Mouse (Mus musculus): ENCODE measurements around the gene Gtpbp8. TPM values are rescaled to one million over a fixed set of nuclear protein-coding genes. Genes with fewer than 3 reads are reported as not detected.

The Gtpbp8 gene
- total RNA-seq, 2 experiments from 2014 or later: 25.5 to 29.1 TPM

DNA sequence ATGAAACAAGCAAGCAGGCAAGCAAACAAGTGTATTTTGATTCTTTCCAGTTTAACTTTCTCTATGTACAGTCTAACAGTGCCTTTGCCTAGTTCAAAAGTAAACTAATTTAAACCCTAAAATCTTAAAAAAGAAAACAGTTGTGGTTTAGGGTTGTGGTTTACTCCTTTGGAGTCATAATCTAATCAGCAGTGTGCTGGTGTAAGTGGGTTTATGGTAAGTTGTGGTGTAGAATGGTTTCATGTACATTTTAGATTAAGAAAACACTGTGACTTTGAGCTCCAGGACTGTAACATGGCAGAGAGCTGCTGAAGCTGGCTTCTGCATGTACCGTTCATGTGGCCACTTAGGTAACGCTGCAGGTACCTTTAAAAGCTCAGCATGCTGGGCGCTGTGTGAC lies 18.6 kb downstream of the Gtpbp8 start:
- no peak for DNase-seq (ENCODE audit: low spot score in 2 of 2)

DNA sequence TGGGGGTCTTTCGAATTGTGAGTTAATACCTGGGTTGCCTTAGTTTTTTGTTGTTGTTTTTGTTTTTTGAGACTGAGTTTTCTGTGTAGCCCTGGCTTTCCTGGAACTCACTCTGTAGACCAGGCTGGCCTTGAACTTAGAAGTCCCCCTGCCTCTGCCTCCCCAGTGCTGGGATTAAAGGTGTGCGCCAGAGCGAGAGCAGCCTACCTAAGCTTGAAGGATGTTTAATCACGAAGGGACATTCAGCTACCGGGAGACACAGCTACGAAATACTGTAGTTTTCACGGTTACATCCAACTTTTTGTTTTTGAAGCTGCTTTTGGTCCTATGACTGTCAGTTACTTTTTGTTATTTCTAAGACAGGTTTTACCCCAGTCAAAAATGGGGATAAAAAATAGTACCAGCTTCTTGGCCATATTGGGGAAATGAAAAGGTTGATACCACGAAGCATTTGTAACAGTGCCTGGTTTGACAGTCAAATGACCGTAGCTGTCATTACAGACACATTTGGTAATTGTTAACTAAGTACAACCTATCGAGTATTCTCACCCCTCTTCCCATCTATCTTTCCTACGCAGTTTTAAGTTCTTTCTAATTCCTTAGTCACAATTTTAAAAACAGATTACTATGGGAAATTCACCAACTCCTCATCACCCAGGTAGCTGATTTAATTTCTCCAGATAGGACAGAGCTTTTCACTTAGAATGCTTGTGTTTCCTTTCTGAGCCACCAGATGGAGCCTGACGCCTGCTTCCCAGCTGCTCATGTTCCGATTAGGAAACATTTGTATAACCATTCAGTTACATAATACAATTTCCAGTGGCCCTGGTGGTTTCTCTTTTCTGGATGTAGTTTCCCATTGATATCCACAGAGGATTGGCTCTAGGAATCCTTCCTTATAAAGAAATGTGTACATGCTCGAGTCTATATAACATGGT lies 20.6 kb downstream of the Gtpbp8 start:
- DNase-seq (ENCODE audit: low spot score in 2 of 2): peak; percentile 76 to 82

DNA sequence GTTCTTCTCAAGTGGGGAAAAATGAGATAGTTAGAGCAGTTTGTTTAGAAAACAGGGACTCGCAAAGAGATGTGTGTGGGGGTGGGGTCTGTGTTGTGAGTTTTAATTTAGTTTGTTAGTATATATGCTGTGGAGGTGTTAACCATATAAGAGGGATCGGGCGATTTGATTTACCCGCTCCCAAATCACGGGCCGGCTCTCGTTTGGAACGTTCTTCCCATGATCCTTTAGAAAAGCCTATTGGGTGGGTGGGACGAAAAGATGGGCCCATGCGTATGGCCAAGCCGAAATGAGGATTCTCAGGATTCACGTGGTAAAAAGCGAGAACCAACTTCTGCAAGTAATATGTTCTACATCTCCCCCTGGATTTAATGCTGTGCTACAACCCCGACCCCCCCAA lies 21.3 kb downstream of the Gtpbp8 start:
- peak in 1 of 2 experiments; percentile 47 for DNase-seq (ENCODE audit: low spot score in 2 of 2)

DNA sequence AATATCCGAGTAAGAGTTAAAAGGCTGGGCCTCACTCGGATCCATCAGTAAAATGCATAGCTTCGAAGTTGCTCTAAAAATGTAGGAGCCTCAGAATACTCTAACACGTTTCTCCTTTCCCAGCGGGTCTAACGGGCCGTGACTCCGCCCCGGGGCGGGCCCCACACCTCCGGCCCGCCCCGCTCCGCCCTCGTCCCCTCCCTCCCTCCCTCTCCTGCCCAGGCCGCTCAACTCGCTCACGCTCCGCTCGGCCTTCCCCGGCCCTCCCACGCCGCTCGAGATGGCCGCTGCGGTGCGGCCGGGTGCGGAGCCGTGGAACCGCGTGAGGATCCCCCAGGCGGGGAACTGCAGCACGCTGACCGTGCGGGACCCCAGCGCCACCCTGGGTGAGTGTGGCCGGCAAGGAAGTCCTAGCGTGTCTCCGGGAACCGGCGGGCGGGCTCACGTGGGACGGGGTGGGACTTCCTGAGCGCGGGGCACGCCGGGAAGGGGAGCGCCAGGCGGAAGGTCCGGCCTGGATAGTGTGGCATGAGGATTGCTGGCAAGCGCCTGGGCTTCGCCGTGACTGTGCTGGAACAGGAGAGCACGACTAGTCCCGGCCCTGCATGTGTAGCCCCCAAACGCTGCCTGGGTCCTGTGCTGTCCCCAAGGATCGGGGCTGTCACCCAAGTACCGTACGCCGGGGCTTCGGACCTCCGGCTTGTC lies 21.9 kb downstream of the Gtpbp8 start, which contains the start of gene Nepro:
Gene Nepro, plus strand, starts transcription at position 219 of the 705 bp plus-strand sequence.
- peak; percentile 93 to 96 for DNase-seq (ENCODE audit: low spot score in 2 of 2)

DNA sequence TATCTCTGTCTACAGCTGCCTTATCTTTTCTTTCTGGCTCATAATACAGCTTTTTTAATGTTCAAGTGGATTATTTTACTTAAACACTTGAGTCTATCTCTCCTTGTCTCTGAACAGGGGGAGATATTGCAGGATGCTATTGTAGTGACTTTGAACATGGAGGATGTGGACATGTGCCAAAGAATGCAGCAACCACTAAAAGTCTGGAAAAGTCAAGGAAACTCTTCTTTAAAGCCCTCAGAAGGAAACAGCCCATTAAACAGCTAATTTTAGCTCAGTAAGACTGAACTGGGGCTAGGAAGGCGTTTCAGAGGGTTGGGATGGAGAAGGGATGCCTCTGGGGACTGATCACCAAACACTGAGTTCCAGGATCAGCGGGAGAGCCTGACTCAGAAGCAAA lies 23.5 kb downstream of the Gtpbp8 start:
- no peak for DNase-seq (ENCODE audit: low spot score in 2 of 2)

DNA sequence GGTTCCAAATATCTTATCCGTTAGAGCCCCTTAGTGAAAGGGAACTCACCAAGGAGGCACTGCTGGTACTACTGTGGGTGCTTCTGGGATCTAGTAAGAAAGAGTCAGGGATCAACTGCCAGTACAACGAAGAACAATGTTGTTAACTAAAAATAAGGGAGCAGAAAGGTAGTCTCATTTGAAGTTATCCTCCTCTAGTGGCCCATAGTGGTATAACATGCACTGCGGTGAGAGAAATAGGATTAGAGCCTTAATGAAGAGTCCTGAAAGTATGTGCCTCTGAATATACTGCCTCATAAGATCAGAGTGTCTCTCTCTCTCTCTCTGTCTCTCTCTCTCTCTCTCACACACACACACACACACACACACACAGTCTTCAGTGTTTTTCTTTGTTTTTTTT lies 25.6 kb downstream of the Gtpbp8 start:
- DNase-seq (ENCODE audit: low spot score in 2 of 2): no peak

DNA sequence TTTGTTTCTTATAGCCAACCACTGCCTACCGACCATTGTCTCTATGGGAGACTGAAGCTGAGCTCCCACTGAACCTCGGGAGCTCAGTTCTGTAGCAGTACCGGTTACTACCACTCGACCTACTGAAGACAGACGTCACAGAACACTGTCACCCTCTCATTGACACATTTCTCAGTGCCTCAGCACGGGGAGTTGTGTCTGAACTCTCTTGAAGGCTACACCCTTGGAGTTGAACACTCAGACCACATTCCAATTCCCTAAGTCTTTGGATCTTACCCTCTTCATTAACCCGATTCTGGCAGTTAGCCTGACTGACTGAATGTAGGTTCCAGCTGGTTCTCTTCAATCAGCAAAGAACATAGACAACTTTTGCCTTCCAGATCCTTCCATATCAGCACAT lies 26.8 kb downstream of the Gtpbp8 start:
- DNase-seq (ENCODE audit: low spot score in 2 of 2): no peak

DNA sequence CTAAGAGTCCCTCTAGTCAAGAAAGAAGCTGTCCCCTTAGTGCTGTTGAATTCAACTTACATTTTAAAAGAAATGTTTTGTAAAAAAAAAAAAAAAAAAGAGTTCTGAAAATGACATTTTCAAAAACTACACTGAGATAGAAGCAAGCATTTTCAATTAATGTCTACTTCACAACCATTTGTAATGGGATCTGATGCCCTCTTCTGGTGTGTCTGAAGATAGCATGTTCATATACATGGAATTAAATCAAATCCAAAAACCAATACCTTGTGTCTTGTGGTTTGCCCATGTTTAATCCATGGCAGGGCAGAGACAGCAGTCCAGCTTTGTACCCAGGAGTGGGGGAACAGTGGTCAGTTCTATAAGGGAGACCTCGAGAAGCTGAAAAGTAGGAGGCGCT lies 28.3 kb downstream of the Gtpbp8 start:
- no peak for DNase-seq (ENCODE audit: low spot score in 2 of 2)

DNA sequence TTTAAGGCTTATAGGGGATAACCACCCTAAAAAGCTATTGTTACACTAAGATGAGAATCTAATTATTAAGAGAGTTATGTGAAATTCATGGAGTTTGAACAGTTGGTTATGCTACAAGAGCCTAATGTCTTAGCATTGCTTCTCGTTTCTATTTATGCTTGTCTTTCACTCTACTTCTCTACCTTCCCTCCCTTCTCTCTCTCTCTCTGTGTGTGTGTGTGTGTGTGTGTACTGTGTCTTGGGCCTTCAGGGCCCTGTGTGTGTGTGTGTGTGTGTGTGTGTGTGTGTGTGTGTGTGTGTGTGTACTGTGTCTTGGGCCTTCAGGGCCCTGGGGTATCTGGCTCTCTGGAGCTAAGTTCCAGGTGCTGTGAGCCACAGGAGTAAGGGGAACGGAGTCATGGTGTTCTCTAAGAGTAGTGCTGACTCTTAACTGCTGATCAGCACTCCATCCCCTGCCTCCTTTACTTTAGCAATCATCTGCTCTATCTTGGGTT lies 29.0 kb downstream of the Gtpbp8 start:
- no peak for DNase-seq (ENCODE audit: low spot score in 2 of 2)

DNA sequence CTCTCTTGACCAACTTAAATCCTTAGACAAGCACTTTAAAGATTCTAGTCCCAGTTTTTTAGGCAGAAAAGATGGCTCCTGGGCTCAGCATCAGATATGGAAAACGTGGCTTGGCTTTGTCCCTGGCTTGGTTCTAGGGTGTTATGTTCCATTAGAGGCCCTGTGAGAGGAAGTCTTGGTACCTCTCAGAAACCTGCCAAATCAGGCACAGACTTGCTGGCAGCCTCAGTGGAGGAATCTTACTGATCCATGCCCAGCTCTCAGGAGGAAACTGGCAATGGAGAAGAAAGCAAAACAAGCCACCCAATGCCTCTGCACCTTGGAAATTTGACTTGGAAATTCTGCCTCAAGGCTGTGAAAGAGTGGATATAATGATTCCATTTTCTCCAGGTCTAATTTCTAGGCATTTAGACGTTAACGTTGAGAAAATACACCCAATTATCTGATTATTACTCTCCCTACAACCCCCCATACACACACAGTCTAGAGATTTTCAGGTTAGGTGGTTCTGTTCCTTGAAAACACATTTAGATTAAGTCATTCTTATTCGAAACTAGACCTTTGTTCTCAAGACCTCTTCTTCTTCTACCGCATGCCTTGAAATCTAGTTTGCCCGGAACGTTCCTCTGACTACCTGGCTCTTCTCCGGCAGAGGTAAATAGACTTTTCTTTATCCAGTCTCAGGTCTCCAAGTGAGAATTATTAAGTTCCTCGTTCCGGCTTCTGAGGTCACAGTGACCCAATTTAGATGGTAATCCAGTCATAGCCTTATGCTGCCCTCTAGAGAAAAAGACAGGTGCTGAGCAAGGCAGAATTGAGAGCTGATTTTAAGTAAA lies 29.6 kb downstream of the Gtpbp8 start:
- peak; percentile 23 to 31 for DNase-seq (ENCODE audit: low spot score in 2 of 2)

DNA sequence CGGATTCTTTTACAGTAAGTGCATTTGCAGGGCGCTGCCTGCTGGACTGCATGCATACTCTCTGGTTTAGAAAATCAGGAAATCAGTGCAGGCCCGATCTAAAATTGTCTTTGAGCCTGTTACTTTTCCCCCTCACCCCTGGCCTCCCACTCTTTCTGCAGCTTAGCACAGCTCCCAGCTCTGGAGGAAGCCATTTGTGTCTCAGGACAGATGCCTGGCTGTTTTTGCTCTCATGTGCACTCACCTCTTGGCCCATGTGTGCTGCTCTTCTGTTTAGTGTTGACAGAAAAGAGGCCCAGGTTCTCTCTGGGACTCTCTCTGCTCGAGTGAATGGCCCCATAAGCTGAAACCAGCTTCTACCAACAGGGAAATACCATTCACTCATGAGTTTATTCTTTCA lies 42.7 kb downstream of the Gtpbp8 start:
- DNase-seq (ENCODE audit: low spot score in 2 of 2): peak in 1 of 2 experiments; percentile 1

DNA sequence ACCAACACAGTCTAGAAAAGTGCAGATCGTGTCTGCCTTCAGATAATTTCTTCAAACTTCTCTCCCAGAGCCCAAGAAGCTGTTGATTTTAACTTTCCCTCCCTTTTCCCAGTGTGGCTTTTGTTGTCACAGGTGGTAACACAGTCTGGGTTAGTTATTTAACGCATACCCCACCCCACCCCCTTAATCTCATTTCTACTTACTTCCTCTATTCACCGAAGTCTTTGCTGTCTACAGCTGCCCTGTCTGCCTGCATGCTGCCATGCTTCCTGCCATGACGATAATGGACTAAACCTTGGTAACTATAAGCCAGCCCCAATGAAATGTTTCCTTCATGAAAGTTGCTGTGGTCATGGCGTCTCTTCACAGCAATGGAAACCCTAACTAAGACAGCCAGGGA lies 43.9 kb downstream of the Gtpbp8 start:
- DNase-seq (ENCODE audit: low spot score in 2 of 2): no peak

DNA sequence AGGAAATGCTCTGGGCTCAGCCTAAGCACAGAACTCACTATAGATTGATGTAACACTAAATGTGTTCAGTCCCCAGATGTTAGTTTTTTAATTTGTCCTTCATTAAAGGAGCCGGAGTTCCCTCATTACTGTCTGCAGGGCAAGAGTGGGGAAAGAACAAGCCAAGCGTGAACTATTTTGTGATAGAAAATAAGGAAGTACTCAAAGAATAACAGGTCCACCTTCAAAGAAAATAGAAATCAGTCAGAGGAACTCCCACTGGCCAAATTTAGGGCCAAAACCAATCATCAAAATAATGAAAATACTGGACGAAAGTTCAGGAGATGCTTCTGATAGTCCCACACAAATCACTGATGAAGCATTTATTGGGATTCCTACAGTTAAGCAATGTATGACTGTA lies 45.0 kb downstream of the Gtpbp8 start:
- no peak for DNase-seq (ENCODE audit: low spot score in 2 of 2)

DNA sequence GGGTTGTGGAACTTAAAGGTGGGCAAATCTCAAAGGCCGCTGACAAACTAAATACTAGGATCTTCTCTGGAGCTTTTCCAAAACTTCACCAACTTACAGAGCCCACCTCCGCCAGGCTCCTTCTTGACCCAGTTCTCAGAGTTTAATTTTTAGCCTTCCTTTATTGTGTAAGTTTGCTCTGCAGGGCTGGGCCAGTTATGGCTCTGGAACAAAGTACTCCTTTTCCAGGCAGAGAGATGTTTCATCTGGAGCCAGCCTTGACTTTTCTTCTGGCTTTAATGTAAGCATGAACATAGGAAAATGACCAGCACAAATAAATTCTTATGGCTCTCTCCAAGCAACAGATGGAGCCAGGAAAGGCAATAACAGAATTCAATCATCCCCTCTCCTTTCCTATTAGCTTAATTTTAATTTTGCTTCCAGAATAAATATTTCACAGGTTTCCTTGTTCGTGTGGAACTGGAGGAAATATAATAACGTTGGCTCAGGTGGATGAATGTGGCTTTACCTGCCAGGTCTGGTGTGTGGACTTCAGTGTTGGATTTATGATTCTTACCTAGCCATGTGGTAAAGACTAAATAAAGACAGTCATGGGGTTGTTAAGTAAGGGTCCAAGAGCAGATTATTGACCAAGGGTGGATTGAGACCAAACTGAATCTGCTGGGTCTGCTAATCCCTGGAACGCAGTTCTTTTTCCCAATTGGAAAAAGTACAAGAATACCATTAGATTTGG lies 48.5 kb downstream of the Gtpbp8 start:
- DNase-seq (ENCODE audit: low spot score in 2 of 2): peak in 1 of 2 experiments; percentile 0

DNA sequence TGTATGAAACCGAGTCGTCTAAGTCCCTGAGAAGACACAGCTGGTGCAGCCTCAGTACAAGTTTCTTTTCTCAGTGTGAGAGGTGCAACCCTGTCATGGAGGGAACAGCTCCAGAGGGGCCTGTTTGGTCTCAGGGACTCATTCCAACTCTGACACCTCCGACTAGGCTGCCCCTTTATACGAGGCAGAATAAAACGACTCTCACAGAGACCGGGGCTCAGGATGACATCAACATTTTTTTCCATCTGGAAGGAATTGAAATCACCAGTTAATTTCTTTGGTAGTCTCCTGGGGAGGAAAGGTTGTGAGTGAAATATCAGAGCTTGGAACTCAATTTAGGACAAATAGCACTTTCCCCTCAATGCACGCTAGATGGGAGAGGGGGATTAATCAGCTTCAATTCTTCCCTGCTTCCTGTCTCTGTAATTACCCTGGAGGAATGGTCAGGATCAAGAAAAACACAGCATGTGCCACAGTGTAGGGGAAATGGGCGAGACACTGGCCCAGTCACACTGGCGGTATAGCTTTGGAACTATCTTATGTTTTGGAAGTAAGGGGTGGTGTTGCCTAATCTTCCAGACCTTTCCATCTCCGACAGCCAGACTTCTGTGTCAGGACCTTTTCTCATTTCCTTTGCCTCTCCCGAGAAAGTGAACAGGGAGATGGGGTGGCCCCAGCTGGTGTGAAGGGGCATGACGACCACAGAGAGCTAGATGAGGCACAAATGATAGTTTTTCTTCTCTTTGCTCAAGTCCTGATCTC lies 50.1 kb downstream of the Gtpbp8 start:
- peak in 1 of 2 experiments; percentile 2 for DNase-seq (ENCODE audit: low spot score in 2 of 2)

DNA sequence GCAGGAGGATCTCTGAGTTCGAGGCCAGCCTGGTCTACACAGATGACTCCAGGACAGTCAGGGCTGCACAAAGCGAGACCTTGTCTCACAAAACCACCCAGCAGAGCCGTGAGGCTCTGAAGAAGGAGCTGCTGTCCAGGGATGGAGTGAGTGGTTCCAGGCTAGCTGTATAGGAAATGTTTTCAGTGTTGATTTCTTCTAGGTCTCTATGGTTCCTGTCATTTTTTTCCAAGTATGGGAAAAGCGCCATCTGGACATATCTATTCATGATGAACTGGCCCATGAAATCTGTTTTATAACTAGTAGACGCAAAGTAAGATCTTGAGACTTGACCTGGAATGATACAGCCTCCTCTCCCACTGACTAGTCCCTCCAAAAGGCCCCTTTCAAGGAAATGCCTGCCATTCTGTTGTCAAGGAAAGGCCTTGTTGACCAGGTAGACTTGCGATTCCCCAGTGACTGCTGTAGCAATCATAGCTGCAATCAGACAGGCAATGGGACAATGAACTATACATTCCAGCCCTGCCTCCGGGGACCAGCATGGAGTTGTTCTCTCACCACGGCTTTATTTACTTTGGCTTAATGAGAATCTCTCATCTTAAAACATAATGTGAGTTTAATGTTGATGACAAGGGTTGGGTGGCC lies 50.8 kb downstream of the Gtpbp8 start:
- DNase-seq (ENCODE audit: low spot score in 2 of 2): peak in 1 of 2 experiments; percentile 1

DNA sequence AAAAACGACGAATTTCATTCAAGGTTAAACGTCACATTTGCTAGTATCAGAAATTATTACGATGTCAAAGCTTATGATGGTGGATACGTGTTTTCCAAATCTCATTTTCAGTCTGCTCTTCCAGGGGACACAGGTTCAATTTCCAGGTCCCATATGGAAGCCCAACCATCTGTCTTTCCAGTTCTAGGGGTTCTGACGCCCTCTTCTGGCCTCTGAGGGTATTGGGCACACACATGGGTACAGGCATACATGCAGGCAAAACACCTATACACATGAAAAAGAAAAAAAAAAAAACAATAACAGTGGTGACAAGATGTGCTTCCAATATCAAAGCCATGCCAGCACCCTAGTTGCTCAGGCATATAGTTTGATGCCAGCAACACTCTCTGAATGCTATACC lies 52.5 kb downstream of the Gtpbp8 start:
- DNase-seq (ENCODE audit: low spot score in 2 of 2): no peak

DNA sequence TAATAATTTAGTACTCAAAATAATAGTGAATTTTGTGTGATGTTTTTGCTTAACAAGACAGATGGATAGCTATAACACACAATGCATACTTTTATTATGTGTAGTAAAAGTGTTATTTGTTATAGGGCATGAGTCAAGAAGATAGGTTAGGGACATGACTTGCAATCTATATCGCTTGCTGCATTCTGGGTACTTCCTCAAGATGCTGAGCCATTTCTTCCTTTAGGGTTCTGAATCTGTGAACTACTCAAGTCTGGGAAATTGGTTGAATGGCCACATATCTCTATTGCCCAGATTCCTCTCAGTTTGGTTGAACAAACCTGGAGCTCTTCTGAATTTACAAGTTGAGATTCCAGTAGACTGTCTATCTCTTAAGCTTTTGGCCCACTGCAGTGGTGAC lies 53.6 kb downstream of the Gtpbp8 start:
- no peak for DNase-seq (ENCODE audit: low spot score in 2 of 2)

DNA sequence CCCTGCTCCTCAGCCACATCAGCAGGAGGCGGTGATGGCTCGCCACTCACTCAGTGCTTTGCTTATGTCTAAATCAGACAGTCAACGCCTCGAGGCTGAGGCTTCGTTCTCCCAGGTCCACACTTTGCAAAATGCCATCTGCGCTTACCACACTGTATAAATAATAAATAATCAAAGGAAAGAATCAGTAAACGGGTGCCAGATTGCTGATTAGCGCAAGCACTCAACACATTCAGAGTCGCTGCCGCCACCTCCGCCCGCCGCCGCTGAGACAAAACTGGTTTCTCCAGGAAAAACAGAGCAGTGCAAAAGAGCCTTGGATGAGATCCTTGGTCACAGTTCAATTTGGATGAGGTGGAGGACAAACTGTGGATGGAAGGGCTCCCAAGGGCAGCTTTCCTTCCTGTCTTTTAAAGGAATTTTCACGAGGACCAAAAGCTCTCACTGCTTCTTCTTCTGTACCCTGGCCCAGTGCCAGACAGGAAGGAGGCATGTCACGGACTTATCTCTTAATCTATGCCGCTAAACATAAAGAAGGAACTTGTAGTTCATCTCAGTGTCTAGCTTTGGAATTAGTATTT lies 54.5 kb downstream of the Gtpbp8 start:
- peak; percentile 44 to 56 for DNase-seq (ENCODE audit: low spot score in 2 of 2)

Measured in layer of hippocampus, postnatal 10 days (tissue).